Mouse (Mus musculus): ENCODE measurements at regions not wholly inside any gene's neighbourhood (a gene's known extent, or its start where the extent isn't known, plus 50 kb on each side); places are given as distances from the start of the nearest gene placed in this dataset.

GRCm38 (mm10) chr13:63682341-63682740 is 108.9 kb upstream of the Ptch1 start:
- no peaks in the 10 kb centered on the region for H3K9me3 ChIP-seq (replicated peaks; ENCODE audit: control insufficient read depth, low read length)
- H3K27me3 ChIP-seq (ENCODE audit: control insufficient read depth, insufficient read depth, low read depth, low read length): no peaks in the 10 kb centered on the region
- H3K4me2 ChIP-seq (ENCODE audit: low read depth, low read length): no peak overlapping the region
- 36% methylated on average over 2 of the region's 4 CpGs for WGBS (ENCODE audit: insufficient replicate concordance)
- no peak overlapping the region for H3K27ac ChIP-seq (ENCODE audit: low read length)
- no peak overlapping the region for H3K9ac ChIP-seq (ENCODE audit: low read depth, low read length)
- no peaks in the 10 kb centered on the region for H3K4me1 ChIP-seq (ENCODE audit: control insufficient read depth, low read depth, low read length)
- H3K4me3 ChIP-seq (ENCODE audit: low read depth, low read length): no peak overlapping the region
- no peaks in the 10 kb centered on the region for H3K36me3 ChIP-seq (ENCODE audit: control insufficient read depth, insufficient read depth)
- ATAC-seq (ENCODE audit: low read depth): no peak

GRCm38 (mm10) chr13:63691974-63692373 is 118.6 kb upstream of the Ptch1 start:
- Histone ChIP-seq H3K4me1 (ENCODE audit: control insufficient read depth, low read depth, low read length) (no peaks in the 10 kb centered on the region), H3K27ac (ENCODE audit: low read length) (no peak overlapping the region), H3K4me2 (ENCODE audit: low read depth, low read length) (no peak overlapping the region), H3K9ac (ENCODE audit: low read depth, low read length) (no peak overlapping the region), H3K4me3 (ENCODE audit: low read depth, low read length) (no peak overlapping the region), H3K9me3 (replicated peaks; ENCODE audit: control insufficient read depth, low read length) (no peaks in the 10 kb centered on the region), H3K36me3 (ENCODE audit: control insufficient read depth, insufficient read depth) (no peaks in the 10 kb centered on the region), H3K27me3 (ENCODE audit: control insufficient read depth, insufficient read depth, low read depth, low read length) (no peaks in the 10 kb centered on the region)
- 68% methylated on average over 5 of the region's 5 CpGs for WGBS (ENCODE audit: insufficient replicate concordance)
- no peak for ATAC-seq (ENCODE audit: low read depth)

GRCm38 (mm10) chr13:63693636-63694035 is 120.2 kb upstream of the Ptch1 start:
- Histone ChIP-seq H3K4me2 (ENCODE audit: low read depth, low read length) (no peak overlapping the region), H3K4me1 (ENCODE audit: control insufficient read depth, low read depth, low read length) (no peaks in the 10 kb centered on the region), H3K4me3 (ENCODE audit: low read depth, low read length) (no peak overlapping the region), H3K36me3 (ENCODE audit: control insufficient read depth, insufficient read depth) (no peaks in the 10 kb centered on the region), H3K9ac (ENCODE audit: low read depth, low read length) (no peak overlapping the region), H3K9me3 (replicated peaks; ENCODE audit: control insufficient read depth, low read length) (no peaks in the 10 kb centered on the region), H3K27ac (ENCODE audit: low read length) (no peak overlapping the region), H3K27me3 (ENCODE audit: control insufficient read depth, insufficient read depth, low read depth, low read length) (no peaks in the 10 kb centered on the region)
- 59% methylated on average over 5 of the region's 5 CpGs for WGBS (ENCODE audit: insufficient replicate concordance)
- no peak for ATAC-seq (ENCODE audit: low read depth)

GRCm38 (mm10) chr13:63696399-63696798 is 118.6 kb upstream of the Ercc6l2 start:
- Histone ChIP-seq H3K27me3 (ENCODE audit: control insufficient read depth, insufficient read depth, low read depth, low read length) (no peaks in the 10 kb centered on the region), H3K4me2 (ENCODE audit: low read depth, low read length) (no peak overlapping the region), H3K27ac (ENCODE audit: low read length) (no peak overlapping the region), H3K9ac (ENCODE audit: low read depth, low read length) (no peak overlapping the region), H3K4me1 (ENCODE audit: control insufficient read depth, low read depth, low read length) (no peaks in the 10 kb centered on the region), H3K36me3 (ENCODE audit: control insufficient read depth, insufficient read depth) (no peaks in the 10 kb centered on the region), H3K9me3 (replicated peaks; ENCODE audit: control insufficient read depth, low read length) (no peaks in the 10 kb centered on the region), H3K4me3 (ENCODE audit: low read depth, low read length) (no peak overlapping the region)
- 32% methylated on average over 3 of the region's 3 CpGs for WGBS (ENCODE audit: insufficient replicate concordance)
- no peak for ATAC-seq (ENCODE audit: low read depth)

GRCm38 (mm10) chr13:63699624-63700023 is 115.4 kb upstream of the Ercc6l2 start:
- no peaks in the 10 kb centered on the region for H3K9me3 ChIP-seq (replicated peaks; ENCODE audit: control insufficient read depth, low read length)
- H3K36me3 ChIP-seq (ENCODE audit: control insufficient read depth, insufficient read depth): no peaks in the 10 kb centered on the region
- 39% methylated on average over 2 of the region's 2 CpGs for WGBS (ENCODE audit: insufficient replicate concordance)
- no peak for ATAC-seq (ENCODE audit: low read depth)
- no peak overlapping the region for H3K27ac ChIP-seq (ENCODE audit: low read length)
- H3K4me3 ChIP-seq (ENCODE audit: low read depth, low read length): no peak overlapping the region
- no peak overlapping the region for H3K4me2 ChIP-seq (ENCODE audit: low read depth, low read length)
- H3K4me1 ChIP-seq (ENCODE audit: control insufficient read depth, low read depth, low read length): no peaks in the 10 kb centered on the region
- no peak overlapping the region for H3K9ac ChIP-seq (ENCODE audit: low read depth, low read length)
- no peaks in the 10 kb centered on the region for H3K27me3 ChIP-seq (ENCODE audit: control insufficient read depth, insufficient read depth, low read depth, low read length)

GRCm38 (mm10) chr13:63700747-63701146 is 114.3 kb upstream of the Ercc6l2 start:
- Histone ChIP-seq H3K27me3 (ENCODE audit: control insufficient read depth, insufficient read depth, low read depth, low read length) (no peaks in the 10 kb centered on the region), H3K4me1 (ENCODE audit: control insufficient read depth, low read depth, low read length) (no peaks in the 10 kb centered on the region), H3K9me3 (replicated peaks; ENCODE audit: control insufficient read depth, low read length) (no peaks in the 10 kb centered on the region), H3K9ac (ENCODE audit: low read depth, low read length) (no peak overlapping the region), H3K4me2 (ENCODE audit: low read depth, low read length) (no peak overlapping the region), H3K27ac (ENCODE audit: low read length) (no peak overlapping the region), H3K36me3 (ENCODE audit: control insufficient read depth, insufficient read depth) (no peaks in the 10 kb centered on the region), H3K4me3 (ENCODE audit: low read depth, low read length) (no peak overlapping the region)
- ATAC-seq (ENCODE audit: low read depth): no peak
- WGBS (ENCODE audit: insufficient replicate concordance): 18% methylated on average over 3 of the region's 3 CpGs

- no peaks in the 10 kb centered on the region for H3K9me3 ChIP-seq (replicated peaks; ENCODE audit: control insufficient read depth, low read length)
- no peak overlapping the region for H3K27ac ChIP-seq (ENCODE audit: low read length)
- H3K9ac ChIP-seq (ENCODE audit: low read depth, low read length): no peak overlapping the region
- 20% methylated on average over 9 of the region's 9 CpGs for WGBS (ENCODE audit: insufficient replicate concordance)
- H3K4me1 ChIP-seq (ENCODE audit: control insufficient read depth, low read depth, low read length): no peaks in the 10 kb centered on the region
- no peak overlapping the region for H3K4me3 ChIP-seq (ENCODE audit: low read depth, low read length)
- no peaks in the 10 kb centered on the region for H3K36me3 ChIP-seq (ENCODE audit: control insufficient read depth, insufficient read depth)
- H3K4me2 ChIP-seq (ENCODE audit: low read depth, low read length): no peak overlapping the region
- no peaks in the 10 kb centered on the region for H3K27me3 ChIP-seq (ENCODE audit: control insufficient read depth, insufficient read depth, low read depth, low read length)
- no peak for ATAC-seq (ENCODE audit: low read depth)
Measured at GRCm38 (mm10) chr13:63701199-63702175, 113.6 kb upstream of the Ercc6l2 start.

- Histone ChIP-seq H3K9me3 (replicated peaks; ENCODE audit: control insufficient read depth, low read length) (no peaks in the 10 kb centered on the region), H3K4me2 (ENCODE audit: low read depth, low read length) (no peak overlapping the region), H3K27ac (ENCODE audit: low read length) (no peak overlapping the region), H3K9ac (ENCODE audit: low read depth, low read length) (no peak overlapping the region), H3K36me3 (ENCODE audit: control insufficient read depth, insufficient read depth) (no peaks in the 10 kb centered on the region), H3K27me3 (ENCODE audit: control insufficient read depth, insufficient read depth, low read depth, low read length) (no peaks in the 10 kb centered on the region), H3K4me3 (ENCODE audit: low read depth, low read length) (no peak overlapping the region), H3K4me1 (ENCODE audit: control insufficient read depth, low read depth, low read length) (peaks cover 5% of the 10 kb centered on the region; the same call in 1 of the 2 replicates)
- peak; percentile 74 for ATAC-seq (ENCODE audit: low read depth)
- WGBS (ENCODE audit: insufficient replicate concordance): 22% methylated on average over 2 of the region's 2 CpGs
Measured at GRCm38 (mm10) chr13:63708567-63708966, 106.5 kb upstream of the Ercc6l2 start.

GRCm38 (mm10) chr13:63713137-63713536 is 101.9 kb upstream of the Ercc6l2 start:
- Histone ChIP-seq H3K27me3 (ENCODE audit: control insufficient read depth, insufficient read depth, low read depth, low read length) (no peaks in the 10 kb centered on the region), H3K4me3 (ENCODE audit: low read depth, low read length) (no peak overlapping the region), H3K36me3 (ENCODE audit: control insufficient read depth, insufficient read depth) (no peaks in the 10 kb centered on the region), H3K9ac (ENCODE audit: low read depth, low read length) (no peak overlapping the region), H3K9me3 (replicated peaks; ENCODE audit: control insufficient read depth, low read length) (no peaks in the 10 kb centered on the region), H3K4me2 (ENCODE audit: low read depth, low read length) (no peak overlapping the region), H3K4me1 (ENCODE audit: control insufficient read depth, low read depth, low read length) (peaks cover 5% of the 10 kb centered on the region; the same call in 1 of the 2 replicates), H3K27ac (ENCODE audit: low read length) (no peak overlapping the region)
- no peak for ATAC-seq (ENCODE audit: low read depth)
- 65% methylated on average over 3 of the region's 3 CpGs for WGBS (ENCODE audit: insufficient replicate concordance)

Data from liver, embryonic 16.5 days (tissue).